Comparison of ENCODE assay signal across 8 mouse cellular contexts in genomic region chr10:17330904-17331606, GRCm38 (mm10).
A peak's percentile ranks its signal among the peaks of the same experiment; 100 is the strongest.
DNase-seq lines count a peak whose midpoint lies in the region; ATAC-seq and TF ChIP-seq lines count a peak whose summit lies in the region.

No protein-coding gene starts in this region.

- DNase-seq in kidney, postnatal 4 days, result no peak
- peak; percentile 10 for DNase-seq in cerebellum, adult 11 months
- no peak for DNase-seq in liver, postnatal 0 days
- no peak for DNase-seq in spleen, adult 12 weeks (ENCODE audit: low spot score)
- DNase-seq in gastrocnemius, adult 8-10 months (ENCODE audit: low spot score in 2 of 2), result no peak

- H3K27me3 ChIP-seq in kidney, embryonic 16.5 days (ENCODE audit: insufficient read depth, low read length), result no peaks in the 10 kb centered on the region
- no peaks in the 10 kb centered on the region for H3K27me3 ChIP-seq in forebrain, embryonic 16.5 days (replicated peaks; ENCODE audit: control insufficient read depth, insufficient read depth, low read length)
- no peaks in the 10 kb centered on the region for H3K27me3 ChIP-seq in liver, postnatal 0 days (ENCODE audit: insufficient read depth, low read length)

- no peak for TF ChIP-seq EP300 in liver, postnatal 0 days (IDR thresholded peaks at IDR 0.05; ENCODE audit: low read depth)

- peak overlapping the region; percentile 60 for H3K9ac ChIP-seq in kidney, embryonic 16.5 days (replicated peaks; ENCODE audit: low read length)
- peak overlapping the region; percentile 58 for H3K9ac ChIP-seq in forebrain, embryonic 16.5 days (replicated peaks; ENCODE audit: low read depth, low read length)
- H3K9ac ChIP-seq in liver, postnatal 0 days (replicated peaks), result peak overlapping the region; percentile 44; the same call in 1 of the 2 replicates

- no peaks in the 10 kb centered on the region for H3K36me3 ChIP-seq in kidney, embryonic 16.5 days (ENCODE audit: insufficient read depth, low read length)
- H3K36me3 ChIP-seq in forebrain, embryonic 16.5 days (ENCODE audit: control insufficient read depth, insufficient read depth), result no peaks in the 10 kb centered on the region
- no peaks in the 10 kb centered on the region for H3K36me3 ChIP-seq in liver, postnatal 0 days (replicated peaks; ENCODE audit: insufficient read depth, low read length)

- H3K27ac ChIP-seq in kidney, embryonic 16.5 days (ENCODE audit: low read length), result no peak overlapping the region
- peak overlapping the region; percentile 85 for H3K27ac ChIP-seq in forebrain, embryonic 16.5 days (ENCODE audit: low read length)
- H3K27ac ChIP-seq in liver, postnatal 0 days (ENCODE audit: low read depth), result no peak overlapping the region

- 8% methylated on average over 6 of the region's 6 CpGs for WGBS in kidney, embryonic 16.5 days
- WGBS in forebrain, embryonic 16.5 days, result 1% methylated on average over 6 of the region's 6 CpGs
- WGBS in liver, postnatal 0 days (ENCODE audit: insufficient replicate concordance), result 5% methylated on average over 6 of the region's 6 CpGs

- ATAC-seq in kidney, embryonic 16.5 days (ENCODE audit: low FRiP score, low TSS enrichment), result 0 out of 2 replicates have a peak, but pooled peaks have one; percentile 35
- peak; percentile 88 for ATAC-seq in forebrain, embryonic 16.5 days
- ATAC-seq in liver, postnatal 0 days, result no peak
- ATAC-seq in erythroid progenitor cell, adult 5-6 weeks (replicated peaks; ENCODE audit: low FRiP score, poor library complexity, severe bottlenecking), result no peak

- no peak for TF ChIP-seq CTCF in liver, postnatal 0 days (IDR thresholded peaks at IDR 0.05; ENCODE audit: low read depth)

- peak overlapping the region; percentile 55 for H3K4me2 ChIP-seq in kidney, embryonic 16.5 days (replicated peaks; ENCODE audit: low read depth, low read length)
- peak overlapping the region; percentile 52 for H3K4me2 ChIP-seq in forebrain, embryonic 16.5 days (ENCODE audit: low read length)
- peak overlapping the region; percentile 74 for H3K4me2 ChIP-seq in liver, postnatal 0 days (ENCODE audit: low read depth, low read length)

- peaks cover 25% of the 10 kb centered on the region for H3K4me1 ChIP-seq in kidney, embryonic 16.5 days (ENCODE audit: insufficient read depth, low read length)
- H3K4me1 ChIP-seq in forebrain, embryonic 16.5 days (replicated peaks; ENCODE audit: control insufficient read depth, insufficient read depth, low read length), result peaks cover 21% of the 10 kb centered on the region
- peaks cover 9% of the 10 kb centered on the region for H3K4me1 ChIP-seq in liver, postnatal 0 days (ENCODE audit: insufficient read depth)

- H3K9me3 ChIP-seq in kidney, embryonic 16.5 days (ENCODE audit: low read length), result no peaks in the 10 kb centered on the region
- no peaks in the 10 kb centered on the region for H3K9me3 ChIP-seq in forebrain, embryonic 16.5 days (ENCODE audit: control insufficient read depth, low read length)
- no peaks in the 10 kb centered on the region for H3K9me3 ChIP-seq in liver, postnatal 0 days (ENCODE audit: low read length)

- peak overlapping the region; percentile 39 for H3K4me3 ChIP-seq in kidney, embryonic 16.5 days (ENCODE audit: low read length)
- H3K4me3 ChIP-seq in forebrain, embryonic 16.5 days (replicated peaks; ENCODE audit: low read length), result peak overlapping the region; percentile 34
- H3K4me3 ChIP-seq in liver, postnatal 0 days (ENCODE audit: low read depth, low read length), result peak overlapping the region; percentile 41

Comparison
In these comparisons a context has a peak if more than half of its experiments do, and no peak if none do; other contexts are left out.
1. ATAC-seq: peak in kidney, embryonic 16.5 days (single experiment) and forebrain, embryonic 16.5 days (single experiment); none in liver, postnatal 0 days (single experiment) and erythroid progenitor cell, adult 5-6 weeks (single experiment).
2. Peak in every context shown above with its lines, with median percentiles within 50 percentile points of each other: H3K4me2 ChIP-seq, H3K4me3 ChIP-seq and H3K9ac ChIP-seq.